Mouse (Mus musculus): ENCODE measurements around the gene Cyp2b10.

Gene Cyp2b10

GRCm38 (mm10) chr7:25917271-25917670, 19.9 kb downstream of the Cyp2b10 start:
- peak in 1 of 2 experiments; percentile 10 for DNase-seq

- no peak for DNase-seq
Measured at GRCm38 (mm10) chr7:25919467-25919866, 22.0 kb downstream of the Cyp2b10 start.

- DNase-seq: no peak
Measured at GRCm38 (mm10) chr7:25945274-25945673, 47.9 kb downstream of the Cyp2b10 start.
